9 mouse cellular contexts compared by ENCODE assay signal in genomic region chr3:157109308-157109707, GRCm38 (mm10).
DNase-seq lines count a peak whose midpoint lies in the region; ATAC-seq and TF ChIP-seq lines count a peak whose summit lies in the region.
"Had no signal": no experiment of that assay in that cellular context is flagged by ENCODE, and none has a peak within 500 bp of the region (broad histone marks: within the 10 kb centered on the region; RNA-seq: fewer than 3 reads in every experiment).

No protein-coding gene starts in this region.

- H3K4me2 ChIP-seq in midbrain, embryonic 11.5 days: no peak overlapping the region
- H3K4me2 ChIP-seq in lung, postnatal 0 days (replicated peaks; ENCODE audit: low read depth, low read length): no peak overlapping the region

- no peaks in the 10 kb centered on the region for H3K9me3 ChIP-seq in midbrain, embryonic 11.5 days (ENCODE audit: control insufficient read depth, low read length)
- no peaks in the 10 kb centered on the region for H3K9me3 ChIP-seq in midbrain, embryonic 10.5 days (replicated peaks)
- no peaks in the 10 kb centered on the region for H3K9me3 ChIP-seq in heart, embryonic 10.5 days
- no peaks in the 10 kb centered on the region for H3K9me3 ChIP-seq in lung, postnatal 0 days (ENCODE audit: low read length)

- TF ChIP-seq CTCF in lung, postnatal 0 days (IDR thresholded peaks at IDR 0.05): peak; percentile 70

- no peaks in the 10 kb centered on the region for H3K36me3 ChIP-seq in midbrain, embryonic 11.5 days (ENCODE audit: control insufficient read depth, insufficient read depth, low read length)
- H3K36me3 ChIP-seq in midbrain, embryonic 10.5 days: no peaks in the 10 kb centered on the region
- H3K36me3 ChIP-seq in heart, embryonic 10.5 days: no peaks in the 10 kb centered on the region; the same call in 1 of the 2 replicates
- no peaks in the 10 kb centered on the region for H3K36me3 ChIP-seq in lung, postnatal 0 days (ENCODE audit: insufficient read depth, low read length)

- H3K27ac ChIP-seq in midbrain, embryonic 11.5 days (ENCODE audit: low read depth, low read length): no peak overlapping the region
- H3K27ac ChIP-seq in midbrain, embryonic 10.5 days (replicated peaks): no peak overlapping the region
- H3K27ac ChIP-seq in heart, embryonic 10.5 days: no peak overlapping the region
- H3K27ac ChIP-seq in lung, postnatal 0 days (ENCODE audit: low read length): no peak overlapping the region

- H3K4me3 ChIP-seq in midbrain, embryonic 11.5 days (ENCODE audit: low read depth, low read length): no peak overlapping the region
- H3K4me3 ChIP-seq in midbrain, embryonic 10.5 days: no peak overlapping the region
- H3K4me3 ChIP-seq in heart, embryonic 10.5 days: no peak overlapping the region
- H3K4me3 ChIP-seq in lung, postnatal 0 days (ENCODE audit: low read depth, low read length): no peak overlapping the region
- H3K4me3 ChIP-seq: myocyte had no signal

- H3K9ac ChIP-seq in midbrain, embryonic 11.5 days (ENCODE audit: low read length): no peak overlapping the region
- H3K9ac ChIP-seq in lung, postnatal 0 days (replicated peaks; ENCODE audit: low read depth): no peak overlapping the region

- DNase-seq in midbrain, embryonic 11.5 days (ENCODE audit: low spot score, missing footprints): peak; percentile 87
- no peak for DNase-seq in midbrain, embryonic 10.5 days (ENCODE audit: low spot score)
- peak; percentile 84 for DNase-seq in cerebellum, adult 9-11 months
- DNase-seq in heart, embryonic 10.5 days (ENCODE audit: low spot score): peak; percentile 96
- peak; percentile 41 to 80 for DNase-seq in kidney, postnatal 36 days
- DNase-seq in lung, postnatal 0 days (ENCODE audit: low spot score): peak; percentile 48
- peak; percentile 20 for DNase-seq in right cerebral cortex, postnatal 4 days
- DNase-seq in spleen, postnatal 14 days (ENCODE audit: low spot score in 2 of 2): no peak

- no peak for TF ChIP-seq EP300 in lung, postnatal 0 days (IDR thresholded peaks at IDR 0.05)

- peak; percentile 88 for ATAC-seq in midbrain, embryonic 11.5 days (ENCODE audit: low FRiP score)
- peak; percentile 49 for ATAC-seq in lung, postnatal 0 days

- no peaks in the 10 kb centered on the region for H3K27me3 ChIP-seq in midbrain, embryonic 11.5 days (ENCODE audit: control insufficient read depth, insufficient read depth, low read length)
- no peaks in the 10 kb centered on the region for H3K27me3 ChIP-seq in midbrain, embryonic 10.5 days (ENCODE audit: low read depth, poor library complexity, severe bottlenecking)
- no peaks in the 10 kb centered on the region for H3K27me3 ChIP-seq in heart, embryonic 10.5 days (ENCODE audit: insufficient read depth, poor library complexity, severe bottlenecking)
- H3K27me3 ChIP-seq in lung, postnatal 0 days (replicated peaks; ENCODE audit: insufficient read depth, low read length): no peaks in the 10 kb centered on the region

- no peaks in the 10 kb centered on the region for H3K4me1 ChIP-seq in midbrain, embryonic 11.5 days (ENCODE audit: control insufficient read depth, insufficient read depth, low read length)
- peaks cover 6% of the 10 kb centered on the region for H3K4me1 ChIP-seq in midbrain, embryonic 10.5 days
- H3K4me1 ChIP-seq in heart, embryonic 10.5 days: 0 out of 2 replicates have a peak, but pooled peaks cover 10% of the 10 kb centered on the region
- no peaks in the 10 kb centered on the region for H3K4me1 ChIP-seq in lung, postnatal 0 days (ENCODE audit: insufficient read depth, low read depth, low read length)

Comparison
In these comparisons a context has a peak if more than half of its experiments do, and no peak if none do; other contexts are left out.
1. DNase-seq: peak in midbrain, embryonic 11.5 days (single experiment), cerebellum, adult 9-11 months (single experiment), heart, embryonic 10.5 days (single experiment), kidney, postnatal 36 days (2 of 2), lung, postnatal 0 days (single experiment) and right cerebral cortex, postnatal 4 days (single experiment); none in midbrain, embryonic 10.5 days (single experiment) and spleen, postnatal 14 days (0 of 2).